Mouse (Mus musculus) small intestine, adult 2 months (tissue): ENCODE results near the gene Mettl14.

Experiments used
- CTCF ChIP-seq: fragments of 200-500 bp; IDR thresholded peaks from 2 replicates; pipeline ENCODE4 v1.5.1; 2012; ENCODE audit warnings: low read depth, mild to moderate bottlenecking, control low read depth, inconsistent platforms, low read length, moderate library complexity, mixed read lengths; ENCODE audit not compliant: insufficient replicate concordance, insufficient read length; ENCODE audit errors: extremely low read depth
- POLR2A ChIP-seq: fragments of 200-500 bp; IDR thresholded peaks from 2 replicates; pipeline ENCODE4 v1.6.1; 2012; ENCODE audit warnings: low read depth, mild to moderate bottlenecking, control low read depth, inconsistent platforms, low read length, moderate library complexity

DNA sequence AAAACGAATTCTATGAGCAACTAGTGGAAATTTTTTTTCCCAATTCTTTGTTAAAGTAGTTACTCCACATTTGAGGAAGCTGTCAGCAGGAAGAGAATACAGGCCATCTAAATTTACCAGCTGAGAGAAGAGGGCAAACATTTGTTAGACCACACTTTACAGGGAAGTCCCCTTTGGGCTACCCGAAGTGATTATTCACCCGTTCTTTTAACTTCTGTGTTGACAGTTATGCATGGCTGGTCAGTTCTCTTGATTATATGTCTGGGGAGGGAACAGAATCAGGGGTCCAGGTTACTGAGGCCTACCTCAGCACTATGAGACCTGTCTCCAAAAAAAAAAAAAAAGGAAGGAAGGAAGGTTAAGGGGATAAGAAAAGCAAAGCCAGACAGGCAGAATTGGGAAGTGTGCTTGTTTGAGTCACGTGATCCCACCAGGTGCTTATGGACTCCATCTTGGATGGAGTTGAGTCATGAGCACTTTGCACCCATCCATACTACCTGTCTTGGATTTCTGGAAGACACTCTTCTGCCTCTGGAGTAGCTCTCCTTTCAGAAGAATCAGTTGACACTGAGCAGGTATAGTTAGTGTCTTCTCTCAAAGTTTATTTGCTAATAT lies 29.4 kb downstream of the Mettl14 start:
- TF ChIP-seq CTCF (no peak), POLR2A (no peak)
